Mouse (Mus musculus) spleen, adult 2 months (tissue): Measurements from ENCODE around the gene Zfp385b. TPM values are rescaled to one million over a fixed set of nuclear protein-coding genes. Genes with fewer than 3 reads are reported as not detected.

Experiments used
- DNase-seq, 2 experiments: peaks; one replicate each; pipeline versions ENCODE4 v3.0.0 to v3.0.0-alpha.2; 2012 to 2021; ENCODE audit warnings: low spot score in 2 of 2, low read depth in 1 of 2
- H3K27ac ChIP-seq: fragments of 200-500 bp; 2 replicates; pipeline ENCODE4 v1.5.1; 2012; ENCODE audit warnings: low read length, inconsistent platforms; ENCODE audit not compliant: insufficient read depth
- H3K27me3 ChIP-seq: fragments of 200-500 bp; 2 replicates; pipeline ENCODE4 v1.6.1; 2012; ENCODE audit warnings: mild to moderate bottlenecking, moderate library complexity, low read length, inconsistent platforms; ENCODE audit not compliant: control insufficient read depth, insufficient read depth
- H3K36me3 ChIP-seq: fragments of 200-500 bp; 2 replicates; pipeline ENCODE4 v1.6.1; 2012; ENCODE audit warnings: mild to moderate bottlenecking, low read length, inconsistent platforms; ENCODE audit not compliant: control insufficient read depth, insufficient read depth
- H3K4me1 ChIP-seq: fragments of 200-500 bp; 2 replicates; pipeline ENCODE4 v1.6.1; 2011; ENCODE audit warnings: inconsistent platforms; ENCODE audit not compliant: control insufficient read depth, insufficient read depth, insufficient read length
- H3K4me3 ChIP-seq: fragments of 200-500 bp; 2 replicates; pipeline ENCODE4 v1.5.1; 2011; ENCODE audit warnings: mild to moderate bottlenecking, inconsistent platforms; ENCODE audit not compliant: insufficient read depth, insufficient read length; ENCODE audit errors: extremely low read depth
- CTCF ChIP-seq: fragments of 200-500 bp; IDR thresholded peaks from 2 replicates; pipeline ENCODE4 v1.5.1; 2011; ENCODE audit warnings: mild to moderate bottlenecking, inconsistent platforms; ENCODE audit not compliant: insufficient read depth, insufficient read length, insufficient replicate concordance; ENCODE audit errors: extremely low read depth
- POLR2A ChIP-seq: fragments of 200-500 bp; IDR thresholded peaks from 2 replicates; pipeline ENCODE4 v1.6.1; 2011; ENCODE audit warnings: low read depth, low read length, inconsistent platforms
- WGBS: fragments of 180-500 bp; shearing (Covaris S2); methylation state at CpG from one replicate; pipeline ENCODE4 v1.1.7; 2018; 5-methylcytosine and 5-hydroxymethylcytosine counted together
- polyA plus RNA-seq: library from polyadenylated mRNA; depleted of rRNA; stranded (reverse); fragments of >200 nt; gene quantifications from 2 replicates; pipeline ENCODE4 v1.2.3, GENCODE M21; 2012

Gene Zfp385b
- polyA plus RNA-seq, 1 experiment, result not detected

DNA sequence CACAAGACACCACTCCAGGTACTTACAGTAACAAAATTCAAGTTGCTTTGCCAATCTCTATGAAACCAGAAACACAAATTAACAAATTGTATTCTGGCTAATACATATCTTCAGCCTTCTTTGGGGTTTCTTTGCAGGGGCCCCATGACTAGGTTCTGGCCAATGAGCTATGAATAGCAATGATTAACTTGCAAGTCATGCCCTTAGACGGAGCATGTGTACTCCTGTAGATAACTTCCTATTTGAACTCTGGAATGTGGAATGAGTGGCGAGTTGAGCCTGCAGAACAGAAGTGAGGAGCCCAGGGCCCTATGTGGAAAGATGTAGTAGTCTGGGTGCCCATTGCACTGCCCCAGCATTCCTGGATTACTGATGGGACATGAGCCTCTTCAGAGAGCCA, 276.8 kb downstream of the Zfp385b start:
- Histone ChIP-seq H3K27ac (no peak overlapping the region), H3K4me1 (no peaks in the 10 kb centered on the region), H3K36me3 (no peaks in the 10 kb centered on the region), H3K4me3 (no peak overlapping the region), H3K27me3 (no peaks in the 10 kb centered on the region)
- no peak for TF ChIP-seq POLR2A
- 36% methylated on average over 2 of the region's 2 CpGs for WGBS
- DNase-seq, result no peak

DNA sequence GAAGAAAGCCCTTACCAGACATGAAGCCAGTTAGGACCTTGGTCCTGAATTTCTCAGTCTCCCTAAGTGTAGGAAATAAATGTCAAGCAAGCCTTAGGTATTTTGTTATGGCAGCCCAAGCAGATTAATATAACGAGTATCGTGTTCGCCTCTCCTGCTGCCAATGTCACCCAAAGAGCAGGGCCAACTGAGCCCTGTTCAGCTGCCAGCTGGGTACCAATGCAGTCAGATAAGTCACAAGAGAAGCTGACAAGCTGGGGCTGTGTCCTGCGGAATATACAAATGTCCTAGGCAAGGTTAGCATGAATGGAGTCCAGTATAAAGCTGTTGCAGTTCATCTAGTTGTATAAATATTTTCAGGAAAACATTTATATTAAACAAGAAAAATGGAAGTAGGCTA, 277.8 kb downstream of the Zfp385b start:
- Histone ChIP-seq H3K4me3 (no peak overlapping the region), H3K27ac (no peak overlapping the region), H3K36me3 (no peaks in the 10 kb centered on the region), H3K27me3 (no peaks in the 10 kb centered on the region), H3K4me1 (no peaks in the 10 kb centered on the region)
- no peak for TF ChIP-seq CTCF
- WGBS, result 92% methylated on average over 4 of the region's 4 CpGs
- no peak for DNase-seq

DNA sequence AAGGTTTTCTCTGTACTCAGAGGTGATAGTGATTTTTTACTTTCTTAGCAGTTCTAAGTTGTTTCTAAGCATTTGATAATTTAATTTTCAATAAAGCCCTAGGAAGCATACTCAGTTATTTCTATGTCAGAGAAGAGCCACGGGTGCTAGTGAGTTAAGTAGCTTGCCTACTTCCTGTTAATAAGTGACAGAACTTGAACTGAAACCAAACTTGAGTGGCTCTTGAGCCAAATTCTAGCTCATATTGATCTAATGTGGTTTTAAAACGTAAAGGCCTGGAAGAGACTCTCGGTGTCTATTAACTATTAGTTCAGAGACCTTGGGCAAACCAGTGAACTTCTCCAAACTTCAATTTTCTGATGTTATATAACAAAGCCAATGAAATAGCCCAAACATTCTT, 278.6 kb downstream of the Zfp385b start:
- Histone ChIP-seq H3K4me1 (no peaks in the 10 kb centered on the region), H3K27me3 (no peaks in the 10 kb centered on the region), H3K36me3 (no peaks in the 10 kb centered on the region), H3K4me3 (no peak overlapping the region), H3K27ac (no peak overlapping the region)
- 64% methylated on average over 3 of the region's 3 CpGs for WGBS
- no peak for DNase-seq
- TF ChIP-seq POLR2A, result no peak
- no peak for TF ChIP-seq CTCF

DNA sequence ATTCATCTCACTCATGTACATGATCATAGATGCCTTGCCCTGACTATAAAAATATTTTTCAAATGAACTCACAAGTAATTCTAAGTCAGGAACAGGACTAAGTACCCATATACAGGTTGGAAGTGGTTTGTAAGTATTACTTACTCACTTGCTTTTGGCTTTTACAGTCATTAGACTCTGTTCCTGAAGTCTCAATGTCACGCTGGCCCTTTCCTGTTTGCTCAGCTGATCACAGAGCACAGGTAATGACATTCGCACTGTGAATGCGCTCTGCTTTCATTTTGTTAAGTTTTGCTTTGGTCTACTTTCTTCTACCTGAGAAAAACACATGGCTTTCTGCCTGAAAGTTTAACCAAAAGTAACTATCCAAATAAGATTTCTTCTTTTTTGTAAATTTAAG, 282.9 kb downstream of the Zfp385b start:
- Histone ChIP-seq H3K27me3 (no peaks in the 10 kb centered on the region), H3K4me1 (no peaks in the 10 kb centered on the region), H3K36me3 (no peaks in the 10 kb centered on the region), H3K27ac (no peak overlapping the region), H3K4me3 (no peak overlapping the region)
- no peak for DNase-seq
- TF ChIP-seq CTCF (no peak), POLR2A (no peak)
- 81% methylated on average over 3 of the region's 3 CpGs for WGBS

DNA sequence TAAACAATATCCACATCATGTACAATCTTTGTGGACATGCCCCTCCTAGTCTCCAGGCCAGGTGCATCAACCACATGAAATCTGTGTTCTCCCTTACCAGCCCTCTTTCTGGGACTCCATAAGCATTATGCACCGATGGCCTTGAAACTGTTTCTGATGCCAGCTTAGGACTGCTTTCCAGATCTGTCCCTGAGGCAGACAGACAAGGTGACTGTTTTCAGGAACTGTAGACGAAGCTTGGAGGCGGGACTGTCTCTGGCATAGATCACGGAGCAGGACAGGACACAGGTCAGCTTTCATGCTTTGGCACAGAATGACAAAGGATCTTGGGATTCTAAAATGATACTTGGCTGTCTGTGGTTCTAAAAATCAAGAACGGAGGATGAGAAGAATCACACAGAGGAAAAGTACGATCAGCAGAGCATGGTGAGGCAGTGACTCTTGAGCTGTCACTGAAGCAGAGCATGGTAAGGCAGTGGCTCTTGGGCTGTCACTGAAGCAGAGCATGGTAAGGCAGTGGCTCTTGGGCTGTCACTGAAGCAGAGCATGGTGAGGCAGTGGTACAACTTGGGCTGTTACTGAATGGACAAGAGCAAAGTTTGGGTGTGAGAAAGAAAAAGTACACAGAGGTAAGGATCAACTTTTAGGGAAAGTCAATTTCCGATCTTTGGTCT, 291.2 kb downstream of the Zfp385b start:
- TF ChIP-seq CTCF (no peak), POLR2A (no peak)
- Histone ChIP-seq H3K27ac (no peak overlapping the region), H3K4me3 (no peak overlapping the region), H3K27me3 (no peaks in the 10 kb centered on the region), H3K4me1 (no peaks in the 10 kb centered on the region), H3K36me3 (no peaks in the 10 kb centered on the region)
- 89% methylated on average over 7 of the region's 7 CpGs for WGBS
- no peak for DNase-seq

DNA sequence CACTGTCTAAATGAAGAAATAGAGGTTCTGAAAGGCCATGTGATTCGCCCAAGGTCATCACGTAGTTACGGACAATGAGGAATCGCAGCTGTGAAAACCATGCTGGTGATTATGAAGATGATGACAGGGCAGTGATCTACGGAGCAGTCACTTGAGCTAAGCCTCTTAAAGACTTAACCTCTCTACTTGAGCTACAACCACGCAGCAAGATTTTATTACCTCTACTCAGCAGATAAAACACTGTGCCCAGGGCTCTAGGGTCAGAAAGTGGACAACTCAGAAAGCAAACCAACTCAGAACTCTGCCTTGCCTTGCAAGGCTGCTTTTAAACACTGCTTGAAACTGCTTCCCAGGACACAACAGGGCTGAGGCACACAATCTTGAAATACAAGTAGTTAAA, 291.8 kb downstream of the Zfp385b start:
- no peak overlapping the region for H3K4me3 ChIP-seq
- no peaks in the 10 kb centered on the region for H3K27me3 ChIP-seq
- no peak for DNase-seq
- H3K4me1 ChIP-seq, result no peaks in the 10 kb centered on the region
- TF ChIP-seq POLR2A, result no peak
- TF ChIP-seq CTCF, result no peak
- 81% methylated on average over 6 of the region's 6 CpGs for WGBS
- H3K36me3 ChIP-seq, result no peaks in the 10 kb centered on the region
- no peak overlapping the region for H3K27ac ChIP-seq

DNA sequence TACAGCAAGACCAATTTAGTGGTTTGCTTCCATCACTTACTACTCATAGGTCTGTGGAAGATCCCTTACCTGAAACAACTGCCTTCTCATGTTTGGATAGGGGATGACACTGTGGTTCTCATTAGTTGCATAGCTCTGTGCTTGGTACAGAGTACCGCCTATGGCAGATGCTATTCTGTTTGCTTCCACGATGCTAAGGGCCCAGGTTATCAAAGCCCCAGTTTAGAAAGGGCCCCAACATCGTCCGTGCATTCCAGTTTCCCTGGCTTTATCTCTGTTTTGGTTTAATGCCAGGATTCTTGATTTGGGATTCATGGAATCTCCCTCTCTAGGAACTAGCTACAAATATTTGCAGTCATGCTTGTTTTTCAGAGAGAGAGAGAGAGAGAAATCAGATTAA, 292.6 kb downstream of the Zfp385b start:
- Histone ChIP-seq H3K27ac (no peak overlapping the region), H3K36me3 (no peaks in the 10 kb centered on the region), H3K4me3 (no peak overlapping the region), H3K27me3 (no peaks in the 10 kb centered on the region), H3K4me1 (no peaks in the 10 kb centered on the region)
- WGBS, result 88% methylated on average over 4 of the region's 4 CpGs
- DNase-seq, result no peak
- TF ChIP-seq POLR2A, result no peak
- TF ChIP-seq CTCF, result no peak
